Comparison of ENCODE assay signal across 8 mouse cellular contexts in genomic region chr4:141539213-141539767, GRCm38 (mm10). TPM values are rescaled to one million over a fixed set of nuclear protein-coding genes. Genes with fewer than 3 reads are reported as not detected.
A peak's percentile ranks its signal among the peaks of the same experiment; 100 is the strongest.
DNase-seq lines count a peak whose midpoint lies in the region; ATAC-seq and TF ChIP-seq lines count a peak whose summit lies in the region.

No protein-coding gene starts in this region.

- TF ChIP-seq POLR2A in myocyte (IDR thresholded peaks at IDR 0.05; ENCODE audit: insufficient read length, low read depth), result no peak

- peaks cover 42% of the 10 kb centered on the region for H3K4me1 ChIP-seq in kidney, embryonic 15.5 days
- peaks cover 36% of the 10 kb centered on the region for H3K4me1 ChIP-seq in embryonic facial prominence, embryonic 10.5 days
- H3K4me1 ChIP-seq in hindbrain, postnatal 0 days (ENCODE audit: insufficient read depth, low read length), result peaks cover 7% of the 10 kb centered on the region

- ATAC-seq in kidney, embryonic 15.5 days (replicated peaks; ENCODE audit: low FRiP score), result no peak
- ATAC-seq in hindbrain, postnatal 0 days, result no peak

- no peak for TF ChIP-seq CTCF in hindbrain, postnatal 0 days (IDR thresholded peaks at IDR 0.05; ENCODE audit: low read depth)

- H3K4me3 ChIP-seq in kidney, embryonic 15.5 days (replicated peaks), result peak overlapping the region; percentile 86
- H3K4me3 ChIP-seq in embryonic facial prominence, embryonic 10.5 days, result peak overlapping the region; percentile 97
- peak overlapping the region; percentile 90 for H3K4me3 ChIP-seq in hindbrain, postnatal 0 days (ENCODE audit: low read length)
- H3K4me3 ChIP-seq in myocyte, result peak overlapping the region; percentile 89

- H3K36me3 ChIP-seq in kidney, embryonic 15.5 days, result no peaks in the 10 kb centered on the region
- H3K36me3 ChIP-seq in embryonic facial prominence, embryonic 10.5 days (replicated peaks), result no peaks in the 10 kb centered on the region
- H3K36me3 ChIP-seq in hindbrain, postnatal 0 days (ENCODE audit: insufficient read depth, low read length), result no peaks in the 10 kb centered on the region
- H3K36me3 ChIP-seq in myocyte (ENCODE audit: control insufficient read depth, insufficient read depth), result no peaks in the 10 kb centered on the region

- no peak for DNase-seq in kidney, adult 18-20 months
- no peak for DNase-seq in embryonic facial prominence, embryonic 10.5 days (ENCODE audit: low spot score)
- no peak for DNase-seq in hindbrain, postnatal 0 days (ENCODE audit: low spot score)
- no peak for DNase-seq in right cerebral cortex, adult 18-20 months
- no peak for DNase-seq in adrenal gland, postnatal 10 days
- no peak for DNase-seq in kidney, postnatal 25 days

- peak overlapping the region; percentile 100 for H3K27ac ChIP-seq in kidney, embryonic 15.5 days
- peak overlapping the region; percentile 96 for H3K27ac ChIP-seq in embryonic facial prominence, embryonic 10.5 days (replicated peaks)
- peak overlapping the region; percentile 99 for H3K27ac ChIP-seq in hindbrain, postnatal 0 days

- H3K4me2 ChIP-seq in kidney, embryonic 15.5 days, result peak overlapping the region; percentile 92
- peak overlapping the region; percentile 89 for H3K4me2 ChIP-seq in hindbrain, postnatal 0 days (ENCODE audit: low read depth, low read length)
- peak overlapping the region; percentile 95 for H3K4me2 ChIP-seq in myocyte (ENCODE audit: low read depth)

- WGBS in kidney, embryonic 15.5 days, result 34% methylated on average over 12 of the region's 12 CpGs
- WGBS in embryonic facial prominence, embryonic 10.5 days, result 53% methylated on average over 12 of the region's 12 CpGs
- 44% methylated on average over 12 of the region's 12 CpGs for WGBS in hindbrain, postnatal 0 days

- no peak overlapping the region for H3ac ChIP-seq in myocyte (ENCODE audit: control insufficient read depth, insufficient read length)

- peak overlapping the region; percentile 57 for H3K9ac ChIP-seq in kidney, embryonic 15.5 days
- peak overlapping the region; percentile 95 for H3K9ac ChIP-seq in hindbrain, postnatal 0 days (replicated peaks; ENCODE audit: low read length)

- H3K79me2 ChIP-seq in myocyte (ENCODE audit: control insufficient read depth, insufficient read depth), result peaks cover 35% of the 10 kb centered on the region

- no peaks in the 10 kb centered on the region for H3K9me3 ChIP-seq in kidney, embryonic 15.5 days (replicated peaks)
- no peaks in the 10 kb centered on the region for H3K9me3 ChIP-seq in embryonic facial prominence, embryonic 10.5 days
- H3K9me3 ChIP-seq in hindbrain, postnatal 0 days (ENCODE audit: low read length), result no peaks in the 10 kb centered on the region

- no peaks in the 10 kb centered on the region for H3K27me3 ChIP-seq in kidney, embryonic 15.5 days
- no peaks in the 10 kb centered on the region for H3K27me3 ChIP-seq in embryonic facial prominence, embryonic 10.5 days (replicated peaks; ENCODE audit: low read depth, poor library complexity, severe bottlenecking)
- no peaks in the 10 kb centered on the region for H3K27me3 ChIP-seq in hindbrain, postnatal 0 days (ENCODE audit: insufficient read depth, low read length)
- H3K27me3 ChIP-seq in myocyte (ENCODE audit: control insufficient read depth, insufficient read depth, insufficient read length), result no peaks in the 10 kb centered on the region

TF ChIP-seq in myocyte, 11 proteins besides CTCF, POLR2A, EP300 and RAD21:
- TF ChIP-seq CEBPB (IDR thresholded peaks at IDR 0.05; ENCODE audit: insufficient read depth, poor library complexity, severe bottlenecking) (no peak), USF1 (IDR thresholded peaks at IDR 0.05; ENCODE audit: low read depth) (no peak), REST (IDR thresholded peaks at IDR 0.05; ENCODE audit: insufficient read depth, insufficient read length) (no peak), POLR2AphosphoS2 (IDR thresholded peaks at IDR 0.05; ENCODE audit: insufficient read length, low read depth) (no peak)

RNA-seq across cellular contexts. Expression of gene Spen, which starts 0.9 kb away (rescaled TPM):
- 10.3 and 11.1 TPM in 2 replicates for polyA plus RNA-seq in kidney, embryonic 15.5 days (2015; fragmentation: Nextera tagmentation; extraction: Ambion mirVana)
- polyA plus RNA-seq in embryonic facial prominence, embryonic 10.5 days (2016; fragmentation: Nextera tagmentation; extraction: Ambion mirVana), result 9.6 and 12.1 TPM in 2 replicates
- total RNA-seq in hindbrain, postnatal 0 days (2014; rRNA removed), result 16.9 and 17.4 TPM in 2 replicates
- polyA plus RNA-seq in hindbrain, postnatal 0 days (2015; fragmentation: Nextera tagmentation; extraction: Ambion mirVana), result 11.0 and 13.0 TPM in 2 replicates
- polyA plus RNA-seq in myocyte (2012; fragmentation: generic; extraction: Trizol), result 11.7 TPM
- total RNA-seq in adrenal gland, postnatal 10 days (2021), result 10 to 100 TPM; 36.6 to 55.2 TPM
